Mouse (Mus musculus) forebrain, embryonic 11.5 days (tissue): ENCODE measurements around the gene Faf1. TPM values are rescaled to one million over a fixed set of nuclear protein-coding genes. Genes with fewer than 3 reads are reported as not detected.

Experiments
- ATAC-seq: fragments of 200-750 bp; cut with Nextera tagmentation; replicated peaks from 2 replicates; pipeline ENCODE4 v1.8.0; 2017; ENCODE audit warnings: moderate TSS enrichment; ENCODE audit not compliant: low FRiP score
- DNase-seq: peaks from one replicate; pipeline ENCODE4 v3.0.0-alpha.2; 2017; ENCODE audit warnings: low spot score
- H3K27ac ChIP-seq: fragments of 300-500 bp; sonication (generic); 2 replicates; pipeline ENCODE4 v1.5.1; 2014; ENCODE audit warnings: low read depth, low read length
- H3K27me3 ChIP-seq: fragments of 300-500 bp; sonication (generic); 2 replicates; pipeline ENCODE4 v1.6.1; 2014; ENCODE audit warnings: mild to moderate bottlenecking, low read length, mixed read lengths; ENCODE audit not compliant: control insufficient read depth, insufficient read depth
- H3K36me3 ChIP-seq: fragments of 300-500 bp; sonication (generic); 2 replicates; pipeline ENCODE4 v1.6.1; 2014; ENCODE audit warnings: mild to moderate bottlenecking, low read length, moderate library complexity, mixed read lengths; ENCODE audit not compliant: control insufficient read depth, insufficient read depth
- H3K4me1 ChIP-seq: fragments of 300-500 bp; sonication (generic); replicated peaks from 2 replicates; pipeline ENCODE4 v1.6.1; 2014; ENCODE audit warnings: low read length, mixed read lengths; ENCODE audit not compliant: control insufficient read depth, insufficient read depth
- H3K4me2 ChIP-seq: fragments of 300-500 bp; sonication (generic); 2 replicates; pipeline ENCODE4 v1.6.1; 2014; ENCODE audit warnings: low read depth, mild to moderate bottlenecking, low read length, moderate library complexity, mixed read lengths; ENCODE audit not compliant: severe bottlenecking
- H3K4me3 ChIP-seq: fragments of 300-500 bp; sonication (generic); 2 replicates; pipeline ENCODE4 v1.5.1; 2014; ENCODE audit warnings: low read depth, low read length
- H3K9ac ChIP-seq: fragments of 300-500 bp; sonication (generic); 2 replicates; pipeline ENCODE4 v1.6.1; 2014; ENCODE audit warnings: low read length
- H3K9me3 ChIP-seq: fragments of 300-500 bp; sonication (generic); 2 replicates; pipeline ENCODE4 v1.6.1; 2016; ENCODE audit warnings: low read length, mixed read lengths; ENCODE audit not compliant: control insufficient read depth
- WGBS: fragments of 180-500 bp; shearing (Covaris S2); extraction: QIAGEN DNeasy Blood & Tissue Kit; methylation state at CpG from one replicate; pipeline ENCODE4 v1.1.7; 2014; 5-methylcytosine and 5-hydroxymethylcytosine counted together
- polyA plus RNA-seq: library from polyadenylated mRNA; unstranded; fragments of >200 nt; fragmentation: Nextera tagmentation; extraction: Ambion mirVana; gene quantifications from 2 replicates; pipeline ENCODE4 v1.2.1, GENCODE M21; 2014

Gene Faf1
- polyA plus RNA-seq, 1 experiment from 2014 or later: 42.9 TPM

GRCm38 (mm10) chr4:109868897-109869484 lies 192.6 kb downstream of the Faf1 start:
- H3K36me3 ChIP-seq: no peaks in the 10 kb centered on the region
- no peak for DNase-seq
- no peak overlapping the region for H3K27ac ChIP-seq
- H3K27me3 ChIP-seq: no peaks in the 10 kb centered on the region; the same call in 1 of the 2 replicates
- no peak overlapping the region for H3K4me3 ChIP-seq
- H3K9ac ChIP-seq: no peak overlapping the region
- WGBS: 20% methylated on average over 3 of the region's 3 CpGs
- ATAC-seq: no peak
- peaks cover 2% of the 10 kb centered on the region; the same call in 1 of the 2 replicates for H3K4me1 ChIP-seq
- H3K4me2 ChIP-seq: no peak overlapping the region
- H3K9me3 ChIP-seq: no peaks in the 10 kb centered on the region

- no peaks in the 10 kb centered on the region for H3K9me3 ChIP-seq
- H3K36me3 ChIP-seq: no peaks in the 10 kb centered on the region
- 13% methylated on average over 4 of the region's 4 CpGs for WGBS
- H3K27ac ChIP-seq: no peak overlapping the region
- ATAC-seq (0 out of 2 replicates have a peak, but pooled peaks have one; percentile 33), DNase-seq (no peak)
- no peaks in the 10 kb centered on the region for H3K27me3 ChIP-seq
- no peak overlapping the region for H3K9ac ChIP-seq
- H3K4me2 ChIP-seq: no peak overlapping the region
- no peak overlapping the region for H3K4me3 ChIP-seq
- H3K4me1 ChIP-seq: peaks cover 3% of the 10 kb centered on the region; the same call in 1 of the 2 replicates
Measured at GRCm38 (mm10) chr4:109884333-109884732, 207.9 kb downstream of the Faf1 start.

- no peak overlapping the region for H3K4me3 ChIP-seq
- DNase-seq: no peak
- no peaks in the 10 kb centered on the region for H3K9me3 ChIP-seq
- H3K4me1 ChIP-seq: peaks cover 3% of the 10 kb centered on the region; the same call in 1 of the 2 replicates
- no peak overlapping the region for H3K4me2 ChIP-seq
- H3K27me3 ChIP-seq: no peaks in the 10 kb centered on the region
- H3K36me3 ChIP-seq: no peaks in the 10 kb centered on the region
- no peak overlapping the region for H3K27ac ChIP-seq
- ATAC-seq: no peak
- WGBS: 91% methylated on average over 6 of the region's 6 CpGs
- H3K9ac ChIP-seq: no peak overlapping the region
Measured at GRCm38 (mm10) chr4:109887856-109888357, 211.5 kb downstream of the Faf1 start.

- H3K4me3 ChIP-seq: no peak overlapping the region
- H3K4me2 ChIP-seq: no peak overlapping the region
- no peak overlapping the region for H3K9ac ChIP-seq
- no peaks in the 10 kb centered on the region for H3K9me3 ChIP-seq
- H3K27me3 ChIP-seq: no peaks in the 10 kb centered on the region
- H3K36me3 ChIP-seq: no peaks in the 10 kb centered on the region
- H3K27ac ChIP-seq: no peak overlapping the region
- no peak for DNase-seq
- no peak for ATAC-seq
- WGBS: 90% methylated on average over 6 of the region's 6 CpGs
- no peaks in the 10 kb centered on the region for H3K4me1 ChIP-seq
Measured at GRCm38 (mm10) chr4:109897810-109898566, 221.6 kb downstream of the Faf1 start.

- ATAC-seq (no peak), DNase-seq (no peak)
- H3K27me3 ChIP-seq: no peaks in the 10 kb centered on the region
- no peak overlapping the region for H3K4me3 ChIP-seq
- no peak overlapping the region for H3K4me2 ChIP-seq
- no peak overlapping the region for H3K27ac ChIP-seq
- H3K36me3 ChIP-seq: no peaks in the 10 kb centered on the region
- H3K9ac ChIP-seq: no peak overlapping the region
- H3K4me1 ChIP-seq: no peaks in the 10 kb centered on the region
- 87% methylated on average over 2 of the region's 2 CpGs for WGBS
- no peaks in the 10 kb centered on the region for H3K9me3 ChIP-seq
Measured at GRCm38 (mm10) chr4:109901076-109901475, 224.7 kb downstream of the Faf1 start.

GRCm38 (mm10) chr4:109904487-109904886 lies 228.1 kb downstream of the Faf1 start:
- H3K9ac ChIP-seq: no peak overlapping the region
- H3K9me3 ChIP-seq: no peaks in the 10 kb centered on the region
- no peaks in the 10 kb centered on the region for H3K27me3 ChIP-seq
- H3K4me2 ChIP-seq: no peak overlapping the region
- no peaks in the 10 kb centered on the region for H3K36me3 ChIP-seq
- no peak for ATAC-seq
- no peak overlapping the region for H3K4me3 ChIP-seq
- H3K27ac ChIP-seq: no peak overlapping the region
- WGBS: 90% methylated on average over 3 of the region's 3 CpGs
- DNase-seq: no peak
- no peaks in the 10 kb centered on the region for H3K4me1 ChIP-seq

GRCm38 (mm10) chr4:109929058-109929457 lies 252.7 kb downstream of the Faf1 start:
- 92% methylated on average over 1 of the region's 1 CpGs for WGBS
- no peak overlapping the region for H3K4me2 ChIP-seq
- H3K4me3 ChIP-seq: no peak overlapping the region
- no peaks in the 10 kb centered on the region for H3K27me3 ChIP-seq
- no peaks in the 10 kb centered on the region for H3K36me3 ChIP-seq
- ATAC-seq (no peak), DNase-seq (no peak)
- H3K9ac ChIP-seq: no peak overlapping the region
- H3K4me1 ChIP-seq: no peaks in the 10 kb centered on the region
- no peaks in the 10 kb centered on the region for H3K9me3 ChIP-seq
- H3K27ac ChIP-seq: no peak overlapping the region

- ATAC-seq: no peak
- Histone ChIP-seq H3K4me1 (no peaks in the 10 kb centered on the region), H3K36me3 (no peaks in the 10 kb centered on the region), H3K27ac (no peak overlapping the region), H3K4me3 (no peak overlapping the region), H3K4me2 (no peak overlapping the region), H3K9ac (no peak overlapping the region), H3K9me3 (no peaks in the 10 kb centered on the region), H3K27me3 (no peaks in the 10 kb centered on the region)
- no peak for DNase-seq
- 95% methylated on average over 1 of the region's 1 CpGs for WGBS
Measured at GRCm38 (mm10) chr4:109930445-109930844, 254.1 kb downstream of the Faf1 start.
